Mouse (Mus musculus): ENCODE data around the gene Elobl.

- TF ChIP-seq CTCF (IDR thresholded peaks at IDR 0.05), result no peak
- no peak for TF ChIP-seq EP300 (IDR thresholded peaks at IDR 0.05)
Observed at GRCm38 (mm10) chr11:88941489-88941888, 25.2 kb downstream of the Elobl start.
